Mouse (Mus musculus) liver, adult 2 months (tissue): Measurements from ENCODE around the gene Serpina3c. TPM values are rescaled to one million over a fixed set of nuclear protein-coding genes. Genes with fewer than 3 reads are reported as not detected.
A peak's percentile ranks its signal among the peaks of the same experiment; 100 is the strongest.

Experiments used
- DNase-seq: peaks from one replicate; pipeline ENCODE4 v3.0.0-alpha.2; 2011; ENCODE audit warnings: low read depth, low spot score; ENCODE audit errors: extremely low read depth
- H3K27ac ChIP-seq: fragments of 200-500 bp; replicated peaks from 2 replicates; pipeline ENCODE4 v1.5.1; 2012; ENCODE audit warnings: low read depth, mild to moderate bottlenecking, control low read depth, inconsistent platforms, low read length; ENCODE audit not compliant: insufficient read depth
- H3K27me3 ChIP-seq: fragments of 200-500 bp; 2 replicates; pipeline ENCODE4 v1.6.1; 2012; ENCODE audit warnings: mild to moderate bottlenecking, moderate library complexity, low read length, inconsistent platforms; ENCODE audit not compliant: control insufficient read depth, insufficient read depth
- H3K36me3 ChIP-seq: fragments of 200-500 bp; 2 replicates; pipeline ENCODE4 v1.6.1; 2012; ENCODE audit warnings: low read length, inconsistent platforms; ENCODE audit not compliant: control insufficient read depth, insufficient read depth
- H3K4me1 ChIP-seq: fragments of 200-500 bp; 2 replicates; pipeline ENCODE4 v1.6.1; 2011; ENCODE audit warnings: low read length; ENCODE audit not compliant: control insufficient read depth, insufficient read depth
- H3K4me3 ChIP-seq: fragments of 200-500 bp; 2 replicates; pipeline ENCODE4 v1.5.1; 2011; ENCODE audit warnings: low read depth, mild to moderate bottlenecking, control low read depth, low read length, moderate library complexity; ENCODE audit not compliant: insufficient read depth
- H3K79me2 ChIP-seq: fragments of 200-500 bp; 2 replicates; pipeline ENCODE4 v1.6.1; 2012; ENCODE audit warnings: inconsistent platforms, mild to moderate bottlenecking, low read length, moderate library complexity; ENCODE audit not compliant: control insufficient read depth, insufficient read depth
- H3K9ac ChIP-seq: fragments of 200-500 bp; 2 replicates; pipeline ENCODE4 v1.6.1; 2012; ENCODE audit warnings: low read depth, mild to moderate bottlenecking, control low read depth, inconsistent platforms, low read length
- CTCF ChIP-seq: fragments of 200-500 bp; IDR thresholded peaks from 2 replicates; pipeline ENCODE4 v1.5.1; 2011; ENCODE audit warnings: low read depth, low read length, control low read depth
- POLR2A ChIP-seq: fragments of 200-500 bp; IDR thresholded peaks from 2 replicates; pipeline ENCODE4 v1.6.1; 2011; ENCODE audit warnings: low read length, control low read depth; ENCODE audit not compliant: insufficient read depth; ENCODE audit errors: extremely low read depth
- WGBS: fragments of 180-500 bp; shearing (Covaris S2); methylation state at CpG from one replicate; pipeline ENCODE4 v1.1.7; 2018; 5-methylcytosine and 5-hydroxymethylcytosine counted together
- polyA plus RNA-seq: library from polyadenylated mRNA; depleted of rRNA; stranded (reverse); fragments of >200 nt; gene quantifications from 2 replicates; pipeline ENCODE4 v1.2.3, GENCODE M21; 2012
- total RNA-seq: library from RNA; depleted of rRNA; stranded (reverse); fragments of >200 nt; gene quantifications from 2 replicates; pipeline ENCODE4 v1.2.3, GENCODE M21; 2014

Gene Serpina3c
- total and polyA plus RNA-seq, 2 experiments: not detected

- peak; percentile 5 for DNase-seq
- TF ChIP-seq CTCF (no peak), POLR2A (no peak)
- Histone ChIP-seq H3K79me2 (no peaks in the 10 kb centered on the region), H3K4me3 (no peak overlapping the region), H3K27me3 (no peaks in the 10 kb centered on the region), H3K9ac (no peak overlapping the region), H3K27ac (no peak overlapping the region), H3K4me1 (peaks cover 3% of the 10 kb centered on the region; the same call in 1 of the 2 replicates), H3K36me3 (no peaks in the 10 kb centered on the region)
These were observed 24.9 kb upstream of the Serpina3c start for GRCm38 (mm10) chr12:104178577-104178976.

GRCm38 (mm10) chr12:104175636-104176035, 22.0 kb upstream of the Serpina3c start:
- no peak overlapping the region for H3K4me3 ChIP-seq
- 90% methylated on average over 3 of the region's 3 CpGs for WGBS
- H3K4me1 ChIP-seq: peaks cover 3% of the 10 kb centered on the region; the same call in 1 of the 2 replicates
- no peak overlapping the region for H3K9ac ChIP-seq
- no peak overlapping the region for H3K27ac ChIP-seq
- TF ChIP-seq POLR2A: no peak
- no peaks in the 10 kb centered on the region for H3K36me3 ChIP-seq
- no peaks in the 10 kb centered on the region for H3K27me3 ChIP-seq
- no peaks in the 10 kb centered on the region; the same call in 1 of the 2 replicates for H3K79me2 ChIP-seq
- DNase-seq: peak; percentile 16

GRCm38 (mm10) chr12:104174747-104175146, 21.1 kb upstream of the Serpina3c start:
- WGBS: 27% methylated on average over 3 of the region's 3 CpGs
- Histone ChIP-seq H3K27ac (no peak overlapping the region), H3K36me3 (no peaks in the 10 kb centered on the region), H3K79me2 (no peaks in the 10 kb centered on the region; the same call in 1 of the 2 replicates), H3K27me3 (no peaks in the 10 kb centered on the region), H3K9ac (no peak overlapping the region), H3K4me3 (no peak overlapping the region), H3K4me1 (peaks cover 3% of the 10 kb centered on the region; the same call in 1 of the 2 replicates)
- DNase-seq: peak; percentile 59
- TF ChIP-seq POLR2A (no peak), CTCF (no peak)

- TF ChIP-seq POLR2A: no peak
- TF ChIP-seq CTCF: no peak
- 25% methylated on average over 3 of the region's 3 CpGs for WGBS
- Histone ChIP-seq H3K4me1 (peaks cover 4% of the 10 kb centered on the region; the same call in 1 of the 2 replicates), H3K27me3 (no peaks in the 10 kb centered on the region), H3K36me3 (no peaks in the 10 kb centered on the region), H3K9ac (no peak overlapping the region), H3K4me3 (no peak overlapping the region), H3K79me2 (no peaks in the 10 kb centered on the region), H3K27ac (no peak overlapping the region; the same call in 1 of the 2 replicates)
- no peak for DNase-seq
These were observed 527 bp downstream of the Serpina3c start for GRCm38 (mm10) chr12:104153041-104153645.

GRCm38 (mm10) chr12:104151989-104152388, 1.7 kb downstream of the Serpina3c start:
- Histone ChIP-seq H3K27ac (no peak overlapping the region), H3K36me3 (no peaks in the 10 kb centered on the region), H3K4me1 (peaks cover 4% of the 10 kb centered on the region; the same call in 1 of the 2 replicates), H3K9ac (no peak overlapping the region), H3K4me3 (no peak overlapping the region), H3K27me3 (no peaks in the 10 kb centered on the region), H3K79me2 (no peaks in the 10 kb centered on the region)
- WGBS: 67% methylated on average over 2 of the region's 2 CpGs
- TF ChIP-seq POLR2A (no peak), CTCF (no peak)
- no peak for DNase-seq

GRCm38 (mm10) chr12:104145571-104145970, 8.1 kb downstream of the Serpina3c start:
- Histone ChIP-seq H3K79me2 (no peaks in the 10 kb centered on the region), H3K4me1 (peaks cover 2% of the 10 kb centered on the region; the same call in 1 of the 2 replicates), H3K4me3 (no peak overlapping the region), H3K9ac (no peak overlapping the region), H3K27me3 (no peaks in the 10 kb centered on the region), H3K36me3 (no peaks in the 10 kb centered on the region), H3K27ac (no peak overlapping the region)
- DNase-seq: no peak
- WGBS: 94% methylated on average over 2 of the region's 2 CpGs
- TF ChIP-seq CTCF (no peak), POLR2A (no peak)
